Mouse (Mus musculus): ENCODE measurements at regions not wholly inside any gene's neighbourhood (a gene's known extent, or its start where the extent isn't known, plus 50 kb on each side); places are given as distances from the start of the nearest gene placed in this dataset.

DNA sequence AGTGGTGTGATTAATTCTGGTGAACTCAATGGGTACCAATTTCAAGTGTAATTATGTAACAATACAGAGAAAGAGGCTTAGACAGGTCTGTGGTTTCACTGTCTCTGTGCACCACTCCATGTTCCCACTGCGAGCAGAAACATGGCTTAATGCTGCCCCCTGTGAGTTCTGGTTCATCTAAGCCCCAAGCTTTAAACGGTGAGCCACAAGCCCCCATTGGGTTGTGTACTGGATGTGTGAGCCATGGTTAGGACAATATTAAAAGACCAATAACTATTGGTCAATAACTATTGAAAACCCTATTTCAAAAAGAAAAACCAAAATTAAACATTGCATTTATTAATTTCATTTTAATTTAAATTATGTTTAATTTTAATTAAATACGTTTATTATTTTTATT is 238.0 kb downstream of the Fam49a start:
- DNase-seq: no peak

DNA sequence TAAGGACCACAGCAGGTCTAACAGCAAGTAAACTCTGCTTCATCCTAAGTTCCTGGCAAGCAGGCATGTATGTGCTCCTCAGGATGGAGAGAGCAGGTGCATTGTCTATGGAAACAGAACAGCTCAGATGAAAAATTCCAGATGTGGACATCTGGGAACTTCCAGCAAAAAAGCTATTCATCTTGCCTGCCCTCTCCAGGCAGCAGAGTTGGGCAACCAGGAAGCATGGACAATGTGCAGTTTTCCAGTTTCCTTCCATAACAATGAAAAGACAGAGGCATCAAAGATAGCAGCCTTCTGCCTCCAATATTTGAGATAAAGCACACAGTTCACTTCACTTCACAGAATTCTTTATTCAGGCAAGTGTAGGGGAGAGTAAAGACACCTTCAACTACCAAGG is 236.7 kb downstream of the Fam49a start:
- DNase-seq: no peak

DNA sequence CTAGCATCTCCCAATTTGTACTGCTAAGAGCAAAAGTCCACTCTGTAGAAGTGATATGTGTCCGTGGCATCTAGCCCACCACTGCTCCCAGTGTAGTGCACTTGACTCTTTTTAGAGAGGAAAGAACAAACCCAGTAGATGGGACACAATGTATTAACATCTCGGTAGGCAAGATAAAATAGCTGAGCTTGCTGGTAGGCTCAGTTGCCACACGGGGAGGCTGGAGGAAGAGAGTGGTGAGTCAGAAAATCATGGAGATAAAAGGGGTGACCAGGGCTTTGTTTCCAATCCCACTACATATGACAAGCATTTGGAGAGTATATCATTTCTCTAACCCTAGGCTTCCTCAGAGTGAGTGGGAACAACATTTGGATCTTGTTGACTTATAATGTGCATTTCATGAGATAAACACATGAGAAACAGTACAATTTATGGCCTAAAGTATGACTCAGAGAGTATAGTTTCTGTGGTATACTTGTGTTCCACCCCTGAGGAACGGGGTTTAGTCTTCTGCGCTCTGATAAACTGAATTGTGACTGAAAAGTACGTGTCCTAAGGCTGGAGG is 235.4 kb downstream of the Fam49a start:
- no peak for DNase-seq

DNA sequence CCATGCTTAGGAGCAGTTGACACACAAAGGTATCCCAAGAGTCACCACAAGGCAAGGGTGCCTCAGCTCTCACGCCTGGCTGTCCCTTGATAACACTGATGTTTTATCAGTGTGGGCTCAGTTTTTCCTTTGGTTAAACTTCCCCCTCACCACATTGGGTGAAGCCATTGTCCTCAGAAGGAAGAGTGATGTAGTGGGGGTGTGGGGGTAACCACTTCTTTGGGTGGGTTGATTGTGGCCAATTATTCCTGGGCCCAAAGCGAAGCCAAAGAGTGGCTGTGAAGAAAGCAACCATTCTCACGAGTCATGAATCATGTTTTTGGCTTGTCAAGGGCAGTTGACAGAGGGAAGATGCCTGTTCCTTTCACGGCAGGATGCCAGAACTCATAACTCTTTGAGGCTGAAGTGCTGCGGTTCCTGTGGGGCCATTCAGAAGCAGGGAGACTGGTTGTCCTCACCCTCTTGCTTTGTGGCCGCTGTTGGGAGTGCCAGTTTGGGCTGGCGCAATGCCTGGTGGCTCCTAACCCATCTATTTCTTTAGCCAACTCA is 234.7 kb downstream of the Fam49a start:
- DNase-seq: no peak

DNA sequence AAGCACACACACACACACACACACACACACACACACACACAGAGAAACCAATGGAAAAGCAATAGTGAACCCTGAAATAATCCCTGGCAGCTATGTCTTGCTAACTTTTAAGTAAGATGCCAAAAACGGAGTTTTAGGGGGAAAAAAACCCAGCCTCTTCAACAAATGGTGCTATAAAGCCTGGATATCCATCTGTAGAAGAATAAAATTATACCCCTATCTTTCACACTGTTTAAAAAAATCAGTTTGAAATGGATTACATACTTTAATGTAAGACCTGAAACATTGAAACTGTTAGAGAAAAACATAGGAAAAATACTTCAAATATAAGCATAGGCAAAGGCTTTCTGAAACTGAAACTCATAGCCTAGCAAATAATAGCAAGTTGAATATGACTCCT is 228.2 kb downstream of the Fam49a start:
- DNase-seq: no peak

DNA sequence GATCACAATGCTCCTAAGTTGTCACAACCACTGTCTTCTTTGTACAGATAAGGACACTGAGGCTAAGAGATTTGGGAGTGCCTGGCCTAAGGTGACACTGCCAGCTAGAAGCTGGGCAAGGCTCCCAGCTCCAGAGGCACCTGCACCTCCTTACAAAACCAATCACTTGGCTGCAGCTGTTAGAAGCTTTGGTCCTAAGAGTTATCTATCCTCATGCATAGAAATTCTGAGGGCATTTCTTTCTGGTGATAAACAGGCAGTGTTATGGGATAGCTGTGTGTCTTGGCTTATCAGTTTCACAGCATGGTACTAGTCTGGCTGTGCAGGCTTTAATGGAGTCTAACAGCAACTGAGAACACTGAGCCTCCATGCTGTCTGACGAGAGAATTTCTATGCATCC is 226.2 kb downstream of the Fam49a start:
- DNase-seq: no peak

DNA sequence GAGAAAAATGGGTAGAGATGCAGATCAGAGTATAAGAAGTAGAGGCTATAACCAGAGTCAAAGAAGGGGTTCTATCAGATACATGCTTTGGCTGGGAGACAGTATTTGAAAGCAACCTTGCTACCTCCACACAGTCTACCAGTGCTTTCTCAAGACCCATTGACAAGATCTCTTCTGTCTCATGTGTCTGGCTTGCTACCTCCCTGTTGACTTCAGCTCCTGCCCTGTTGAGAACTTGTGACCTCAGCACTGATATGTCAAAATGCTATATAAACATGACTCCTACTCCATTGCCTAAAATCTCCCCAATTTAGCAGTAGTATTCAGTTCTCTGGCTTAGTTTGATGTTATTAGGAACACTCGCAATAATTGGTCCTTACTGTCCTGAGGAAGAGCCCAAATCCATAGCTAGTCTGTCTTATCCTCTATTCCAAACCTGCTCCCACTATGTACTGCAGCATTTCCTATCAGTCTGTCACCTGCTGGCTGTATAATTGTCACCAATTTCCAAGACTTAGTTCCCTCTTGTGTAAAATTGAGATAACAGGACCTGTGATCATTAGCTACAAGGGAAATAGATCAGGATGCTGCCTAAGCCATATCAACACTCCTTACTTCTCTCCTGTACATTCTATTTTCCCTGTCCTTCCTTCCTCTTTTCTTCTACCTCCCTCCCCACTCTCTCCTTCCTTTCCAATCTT is 224.9 kb downstream of the Fam49a start:
- DNase-seq: no peak

DNA sequence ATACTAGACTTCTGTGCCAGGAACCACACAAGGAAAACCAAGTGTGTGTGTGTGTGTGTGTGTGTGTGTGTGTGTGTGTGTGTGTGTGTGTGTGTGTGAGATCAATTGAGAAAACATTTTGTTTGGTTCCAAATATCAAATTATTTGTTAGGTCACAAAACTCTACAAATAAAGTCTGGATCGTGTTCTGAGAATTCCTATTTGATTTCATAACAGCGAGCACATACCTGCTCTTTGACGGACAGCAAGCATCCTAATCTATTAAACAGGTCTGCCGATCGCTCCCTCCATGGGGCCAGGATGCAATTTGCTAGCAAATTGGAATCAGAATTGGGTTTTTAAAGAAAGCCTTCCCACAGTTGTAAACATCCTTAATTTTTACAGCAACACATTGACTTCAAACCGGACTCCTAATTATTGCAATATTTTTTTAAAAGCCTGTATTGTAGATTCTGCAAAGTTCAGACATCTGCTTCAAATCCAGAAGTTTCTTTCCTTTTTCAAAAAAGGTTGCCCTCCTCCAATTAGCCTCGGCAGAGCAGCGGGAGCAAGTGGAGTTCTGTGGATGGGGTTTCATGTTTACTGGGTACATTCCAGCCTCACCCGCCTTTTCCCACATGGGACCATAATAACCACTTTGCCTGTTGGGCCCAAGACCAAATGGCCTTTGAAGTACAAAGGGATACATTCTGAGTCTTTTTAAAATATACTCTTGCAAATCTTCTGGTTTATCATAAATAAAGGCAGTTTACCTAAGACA is 223.2 kb downstream of the Fam49a start:
- no peak for DNase-seq

DNA sequence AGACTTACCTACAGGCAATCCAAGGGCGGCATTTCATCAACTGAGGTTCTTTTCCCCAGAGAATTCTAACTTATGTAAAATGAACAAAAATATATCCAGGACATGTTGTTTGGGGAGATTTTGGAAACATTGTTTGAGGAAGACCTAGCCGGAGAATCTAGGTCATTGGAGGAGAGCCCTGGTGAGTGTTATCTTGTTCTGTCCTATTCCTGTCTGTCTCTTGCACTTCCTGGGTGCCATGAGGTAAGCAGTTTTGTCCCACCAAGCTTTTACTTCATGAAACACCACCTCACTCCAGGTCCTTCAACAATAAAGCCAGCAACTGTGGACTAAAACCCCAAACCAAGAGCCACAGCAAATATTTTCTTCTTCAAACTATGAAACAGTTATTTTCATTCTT is 218.5 kb downstream of the Fam49a start:
- no peak for DNase-seq

DNA sequence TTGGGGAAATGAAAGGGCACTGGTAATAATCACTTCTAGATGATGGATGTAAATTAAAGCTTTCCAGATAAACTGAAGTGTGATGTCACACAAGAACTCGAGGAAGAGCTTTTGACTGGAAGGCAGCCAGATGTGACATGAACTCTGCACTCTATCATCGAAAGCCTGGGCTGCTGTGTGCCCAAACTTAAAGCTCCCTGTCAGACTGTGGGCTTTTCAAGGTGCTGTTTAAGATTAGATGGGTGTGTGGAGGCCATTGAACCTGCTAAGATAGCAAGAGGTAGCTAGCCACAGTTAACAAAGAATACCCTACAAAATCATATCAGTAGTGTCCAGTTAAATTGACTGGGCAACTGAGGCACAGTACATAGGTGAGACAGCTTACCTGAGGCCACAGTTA is 190.1 kb downstream of the Fam49a start:
- no peak for DNase-seq

DNA sequence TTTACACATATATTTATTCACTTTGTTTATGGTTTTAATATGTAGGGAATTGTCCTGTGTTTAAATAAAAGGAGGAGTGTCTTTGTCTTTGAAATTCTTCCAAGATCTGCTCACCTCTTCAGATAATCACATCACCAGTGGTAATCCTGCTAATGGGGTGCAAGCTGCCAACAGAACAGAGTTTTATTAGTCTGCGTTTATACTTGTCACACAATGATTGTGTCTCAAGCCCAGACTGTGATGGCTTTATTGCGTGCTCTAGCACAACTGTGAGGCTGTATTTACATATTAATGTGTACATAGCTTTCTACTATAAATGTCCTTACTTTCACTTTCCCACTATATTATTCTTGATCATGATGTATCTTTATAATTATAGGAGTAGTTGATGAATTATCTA is 184.8 kb downstream of the Fam49a start:
- DNase-seq: no peak

DNA sequence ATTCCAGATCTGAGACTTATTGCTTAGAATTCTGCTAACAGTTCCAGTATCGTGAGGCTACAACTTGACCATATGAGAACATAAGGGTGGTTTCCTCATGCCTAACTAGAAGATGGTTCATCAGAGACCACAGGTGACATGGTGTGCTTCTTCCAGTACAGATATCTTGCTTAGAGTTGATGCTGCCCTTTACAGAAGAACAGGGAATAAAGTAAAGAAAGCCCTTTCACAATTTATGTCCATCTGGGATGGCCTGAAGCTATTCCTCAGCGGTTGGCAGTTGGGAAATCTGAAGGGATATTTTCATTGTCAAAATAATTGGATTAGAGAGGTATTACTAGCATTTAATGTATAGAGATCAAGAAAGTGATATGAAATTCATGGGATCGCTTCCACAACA is 184.3 kb downstream of the Fam49a start:
- DNase-seq: no peak

DNA sequence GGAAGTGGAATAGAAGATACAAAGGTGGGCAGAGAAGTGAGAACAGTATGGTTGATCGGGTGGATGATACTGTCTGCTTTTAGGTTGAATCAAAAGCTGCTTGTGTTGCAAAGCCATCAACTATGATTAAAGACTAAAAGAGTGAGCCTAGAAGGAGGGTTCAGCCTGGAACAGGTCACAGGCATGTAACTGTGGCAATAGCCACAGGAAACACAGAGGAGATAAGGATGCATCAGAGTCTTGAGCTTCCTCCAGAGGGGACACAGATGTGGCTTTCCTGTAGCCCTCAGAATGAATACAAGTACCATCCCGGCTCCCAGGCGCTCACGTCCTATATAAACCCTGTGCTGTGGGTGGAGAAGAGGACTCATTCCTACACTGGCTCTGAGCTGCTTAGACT is 180.9 kb downstream of the Fam49a start:
- no peak for DNase-seq

DNA sequence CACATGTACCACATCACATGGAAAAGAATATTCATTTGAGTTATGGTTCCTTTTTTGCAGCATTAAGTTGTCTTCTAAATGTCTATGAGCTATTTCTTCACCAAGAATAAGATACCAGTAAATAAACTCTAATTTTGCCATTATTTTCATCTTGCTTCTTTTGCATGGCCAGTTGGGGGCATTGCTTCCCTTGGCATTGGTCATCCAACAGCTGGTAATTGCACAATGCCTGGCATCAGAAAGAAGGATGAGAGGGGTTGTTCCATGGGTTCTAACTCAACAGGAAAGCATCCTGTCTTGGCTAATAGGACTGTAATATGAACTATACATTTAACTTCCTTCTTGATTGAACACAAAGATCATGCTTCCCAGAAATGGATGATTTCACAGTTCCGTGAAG is 174.4 kb downstream of the Fam49a start:
- no peak for DNase-seq

DNA sequence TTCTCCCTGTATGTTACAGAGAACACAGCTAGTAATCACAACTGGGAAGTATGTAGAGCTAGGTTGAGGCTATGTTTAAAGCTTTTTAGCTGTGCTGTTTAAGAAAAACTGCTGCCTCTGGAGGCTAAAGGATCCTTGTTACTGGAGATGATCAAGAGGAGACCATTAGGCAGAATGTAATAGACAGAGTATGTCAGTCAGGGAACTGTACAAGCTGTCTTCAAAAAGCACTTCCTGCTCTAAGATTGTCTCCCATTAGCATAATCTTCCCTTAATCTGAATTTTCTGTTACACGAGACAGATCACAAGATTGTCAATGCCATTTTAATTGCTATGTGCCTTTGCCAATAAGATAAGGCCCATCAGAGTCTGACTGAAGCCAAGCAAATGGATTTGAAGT is 170.7 kb downstream of the Fam49a start:
- no peak for DNase-seq
